Mouse (Mus musculus): ENCODE measurements around the gene Slc22a20. TPM values are rescaled to one million over a fixed set of nuclear protein-coding genes. Genes with fewer than 3 reads are reported as not detected.

Slc22a20 gene
- not detected in 2 replicates for polyA plus RNA-seq (2015; fragmentation: Nextera tagmentation; extraction: Ambion mirVana)

DNA sequence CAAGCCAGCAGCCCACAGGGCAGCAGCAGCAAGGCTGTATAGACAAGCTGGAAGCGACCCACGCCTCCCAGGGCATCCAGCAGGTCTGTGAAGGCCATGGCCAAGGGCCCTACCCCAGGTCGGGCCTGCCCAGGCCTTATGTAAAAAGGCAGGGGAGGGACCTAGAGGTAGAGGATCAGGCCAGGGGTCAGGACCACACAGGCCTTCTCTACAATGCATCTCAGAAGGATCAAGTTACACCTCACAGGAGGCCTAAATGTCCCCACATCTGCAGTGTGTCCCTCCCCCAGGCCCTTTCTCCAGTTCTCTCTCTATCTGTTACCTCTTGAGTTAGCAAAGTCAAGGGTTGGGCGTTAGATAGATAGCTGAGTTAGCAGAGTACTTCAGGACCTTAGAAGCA is at the start of gene Slc22a20:
Slc22a20 (minus strand) TSS at position 101 of the 400 bp plus-strand sequence.
- no peak within 1 kb of the TSS for H3K9ac ChIP-seq
- ATAC-seq (replicated peaks) = no peak
- H3K36me3 ChIP-seq (replicated peaks) = no peaks in the 10 kb centered on the region
- H3K4me3 ChIP-seq = no peak within 1 kb of the TSS
- 60% methylated on average over 4 of the region's 4 CpGs for WGBS
- no peak within 1 kb of the TSS for H3K27ac ChIP-seq
- H3K9me3 ChIP-seq = no peaks in the 10 kb centered on the region
- no peak within 1 kb of the TSS for H3K4me2 ChIP-seq
- H3K4me1 ChIP-seq = peaks cover 6% of the 10 kb centered on the region
- H3K27me3 ChIP-seq (replicated peaks) = no peaks in the 10 kb centered on the region

DNA sequence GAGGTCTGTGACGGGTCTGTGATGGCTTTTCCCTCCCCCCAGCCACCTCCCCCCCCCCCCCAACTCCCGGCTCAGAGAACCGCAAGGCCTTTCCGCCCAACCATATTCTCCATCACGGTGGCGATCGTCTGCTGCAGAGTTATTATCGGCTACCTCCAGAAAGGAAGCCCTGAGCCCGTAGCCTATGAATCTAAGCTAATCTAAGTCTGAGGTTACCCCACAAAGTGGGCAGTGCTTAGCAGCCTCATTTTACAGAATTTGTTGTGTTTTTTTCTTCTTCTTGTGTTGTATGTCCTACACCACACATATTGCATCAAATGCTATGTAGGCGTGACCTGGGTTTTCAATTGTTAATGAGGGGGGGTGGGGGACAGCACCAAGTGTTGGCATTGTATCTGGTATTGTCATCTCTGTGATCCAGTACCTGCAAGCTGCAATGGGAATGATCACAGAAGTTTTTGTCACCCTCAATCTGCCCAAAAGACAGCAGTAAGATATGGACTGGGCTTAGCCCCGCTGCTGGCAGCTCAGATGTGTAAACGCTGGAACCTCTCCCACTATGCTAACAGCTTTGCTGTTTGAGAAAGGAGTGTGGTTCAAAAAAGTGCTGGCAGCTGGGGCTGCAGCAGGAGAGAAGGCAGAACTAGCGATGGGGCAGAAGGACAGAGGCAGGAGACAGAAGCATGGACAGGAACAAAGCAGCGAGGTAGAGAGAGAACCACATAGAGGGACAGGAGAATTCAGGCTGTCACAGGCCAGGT is 44.8 kb upstream of the Slc22a20 start:
- 77% methylated on average over 14 of the region's 14 CpGs for WGBS
- Histone ChIP-seq H3K9me3 (no peaks in the 10 kb centered on the region), H3K27ac (no peak overlapping the region), H3K27me3 (replicated peaks) (no peaks in the 10 kb centered on the region), H3K9ac (no peak overlapping the region), H3K4me1 (no peaks in the 10 kb centered on the region), H3K4me2 (no peak overlapping the region), H3K4me3 (no peak overlapping the region), H3K36me3 (replicated peaks) (no peaks in the 10 kb centered on the region)
- ATAC-seq (replicated peaks) = no peak

- Histone ChIP-seq H3K9me3 (no peaks in the 10 kb centered on the region), H3K4me1 (no peaks in the 10 kb centered on the region), H3K9ac (no peak overlapping the region), H3K36me3 (replicated peaks) (no peaks in the 10 kb centered on the region), H3K4me3 (no peak overlapping the region), H3K27me3 (replicated peaks) (no peaks in the 10 kb centered on the region), H3K4me2 (no peak overlapping the region), H3K27ac (no peak overlapping the region)
- no peak for ATAC-seq (replicated peaks)
- WGBS = 76% methylated on average over 9 of the region's 9 CpGs
Observed at GRCm38 (mm10) chr19:6029426-6029825, 43.5 kb upstream of the Slc22a20 start.

GRCm38 (mm10) chr19:6028991-6029390 is 43.0 kb upstream of the Slc22a20 start:
- no peaks in the 10 kb centered on the region for H3K4me1 ChIP-seq
- 86% methylated on average over 6 of the region's 6 CpGs for whole genome bisulfite sequencing

GRCm38 (mm10) chr19:6023930-6024329 is 38.0 kb upstream of the Slc22a20 start:
- ATAC-seq (replicated peaks) = no peak
- no peak overlapping the region for H3K4me2 ChIP-seq
- no peaks in the 10 kb centered on the region for H3K9me3 ChIP-seq
- 85% methylated on average over 7 of the region's 7 CpGs for WGBS
- H3K9ac ChIP-seq = no peak overlapping the region
- H3K27ac ChIP-seq = no peak overlapping the region
- H3K4me1 ChIP-seq = no peaks in the 10 kb centered on the region
- H3K4me3 ChIP-seq = no peak overlapping the region
- no peaks in the 10 kb centered on the region for H3K36me3 ChIP-seq (replicated peaks)
- H3K27me3 ChIP-seq (replicated peaks) = no peaks in the 10 kb centered on the region

More at GRCm38 (mm10) chr19:6028991-6029390, 43.0 kb upstream of the Slc22a20 start:
- no peak for ATAC-seq (replicated peaks)
- Histone ChIP-seq H3K4me2 (no peak overlapping the region), H3K27ac (no peak overlapping the region), H3K36me3 (replicated peaks) (no peaks in the 10 kb centered on the region), H3K9me3 (no peaks in the 10 kb centered on the region), H3K4me3 (no peak overlapping the region), H3K27me3 (replicated peaks) (no peaks in the 10 kb centered on the region), H3K9ac (no peak overlapping the region)

- H3K27me3 ChIP-seq (replicated peaks) = no peaks in the 10 kb centered on the region
- ATAC-seq (replicated peaks) = no peak
- no peak overlapping the region for H3K27ac ChIP-seq
- no peak overlapping the region for H3K9ac ChIP-seq
- H3K4me3 ChIP-seq = no peak overlapping the region
- H3K4me1 ChIP-seq = no peaks in the 10 kb centered on the region
- no peaks in the 10 kb centered on the region for H3K9me3 ChIP-seq
- WGBS = 67% methylated on average over 8 of the region's 8 CpGs
- H3K4me2 ChIP-seq = no peak overlapping the region
- H3K36me3 ChIP-seq (replicated peaks) = no peaks in the 10 kb centered on the region
Observed at GRCm38 (mm10) chr19:6023059-6023458, 37.1 kb upstream of the Slc22a20 start.

- no peak for ATAC-seq (replicated peaks)
- no peaks in the 10 kb centered on the region for H3K9me3 ChIP-seq
- H3K9ac ChIP-seq = no peak overlapping the region
- H3K4me1 ChIP-seq = peaks cover 6% of the 10 kb centered on the region; the same call in 1 of the 2 replicates
- H3K4me3 ChIP-seq = no peak overlapping the region
- H3K27ac ChIP-seq = no peak overlapping the region
- no peaks in the 10 kb centered on the region for H3K36me3 ChIP-seq (replicated peaks)
- no peak overlapping the region for H3K4me2 ChIP-seq
- peaks cover 16% of the 10 kb centered on the region for H3K27me3 ChIP-seq (replicated peaks)
- WGBS = 60% methylated on average over 3 of the region's 3 CpGs
Observed at GRCm38 (mm10) chr19:6020276-6020675, 34.3 kb upstream of the Slc22a20 start.

GRCm38 (mm10) chr19:6018142-6019089 is 32.5 kb upstream of the Slc22a20 start:
- Histone ChIP-seq H3K4me2 (no peak overlapping the region), H3K4me1 (peaks cover 14% of the 10 kb centered on the region), H3K27me3 (replicated peaks) (peaks cover 21% of the 10 kb centered on the region), H3K36me3 (replicated peaks) (no peaks in the 10 kb centered on the region), H3K4me3 (no peak overlapping the region), H3K27ac (no peak overlapping the region), H3K9me3 (no peaks in the 10 kb centered on the region), H3K9ac (no peak overlapping the region)
- WGBS = 29% methylated on average over 15 of the region's 15 CpGs
- ATAC-seq (replicated peaks) = no peak

DNA sequence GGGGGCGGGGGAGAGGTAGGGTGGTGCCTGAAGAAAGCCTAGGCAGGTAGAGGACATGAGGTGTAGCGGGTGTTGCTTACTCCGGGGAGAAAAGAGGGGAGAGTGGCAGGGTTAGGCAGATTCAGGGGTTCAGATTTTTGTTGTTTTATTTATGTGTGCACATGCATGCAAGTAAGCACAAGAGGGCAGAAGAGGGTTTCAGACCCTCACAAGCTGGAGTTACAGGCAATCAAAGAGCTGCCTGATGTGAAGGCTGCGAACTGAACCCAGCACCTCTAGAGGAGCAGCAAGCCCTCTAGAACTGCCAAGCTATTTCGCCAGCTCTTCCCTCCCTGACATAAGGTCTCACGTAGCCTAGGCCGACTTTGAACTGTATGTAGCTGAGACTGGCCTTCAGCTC is 30.6 kb upstream of the Slc22a20 start:
- no peaks in the 10 kb centered on the region for H3K9me3 ChIP-seq
- H3K9ac ChIP-seq = no peak overlapping the region
- H3K36me3 ChIP-seq (replicated peaks) = no peaks in the 10 kb centered on the region
- 34% methylated on average over 7 of the region's 7 CpGs for WGBS
- peaks cover 14% of the 10 kb centered on the region for H3K4me1 ChIP-seq
- no peak for ATAC-seq (replicated peaks)
- no peak overlapping the region for H3K4me2 ChIP-seq
- H3K4me3 ChIP-seq = no peak overlapping the region
- H3K27ac ChIP-seq = no peak overlapping the region
- H3K27me3 ChIP-seq (replicated peaks) = peaks cover 21% of the 10 kb centered on the region

- peak; percentile 83 for ATAC-seq (replicated peaks)
- Histone ChIP-seq H3K9me3 (no peaks in the 10 kb centered on the region), H3K9ac (peak within 1 kb of the TSS; percentile 47), H3K27me3 (replicated peaks) (peaks cover 21% of the 10 kb centered on the region), H3K4me1 (peaks cover 14% of the 10 kb centered on the region), H3K4me3 (peak within 1 kb of the TSS; percentile 46), H3K27ac (no peak within 1 kb of the TSS), H3K4me2 (peak within 1 kb of the TSS; percentile 78), H3K36me3 (replicated peaks) (no peaks in the 10 kb centered on the region)
- WGBS = 2% methylated on average over 40 of the region's 40 CpGs
Observed at GRCm38 (mm10) chr19:6015511-6016315, 29.8 kb upstream of the Slc22a20 start, which contains the start of gene Capn1. TSS of gene Capn1 (minus strand) at chr19:6015897.

GRCm38 (mm10) chr19:6014991-6015510 is 29.1 kb upstream of the Slc22a20 start:
- H3K36me3 ChIP-seq (replicated peaks) = no peaks in the 10 kb centered on the region
- H3K4me1 ChIP-seq = peaks cover 14% of the 10 kb centered on the region
- peaks cover 21% of the 10 kb centered on the region for H3K27me3 ChIP-seq (replicated peaks)
- H3K4me3 ChIP-seq = peak overlapping the region; percentile 46
- WGBS = 2% methylated on average over 18 of the region's 18 CpGs
- no peaks in the 10 kb centered on the region for H3K9me3 ChIP-seq
- peak overlapping the region; percentile 47 for H3K9ac ChIP-seq
- peak overlapping the region; percentile 78 for H3K4me2 ChIP-seq
- ATAC-seq (replicated peaks) = peak; percentile 66; the same call in 1 of the 2 replicates
- H3K27ac ChIP-seq = no peak overlapping the region

Measured in midbrain, embryonic 15.5 days (tissue).